Mouse (Mus musculus) layer of hippocampus, postnatal 14 days (tissue): ENCODE data around the gene Rnf216. TPM values are rescaled to one million over a fixed set of nuclear protein-coding genes. Genes with fewer than 3 reads are reported as not detected.
"Not testable (repeated sequence)": the region's sequence is repeated elsewhere in the genome, so short reads cannot be mapped to it uniquely, and the experiment has no call there.

Source experiments
- DNase-seq, 2 experiments: peaks; one replicate each; pipeline ENCODE4 v3.0.0; 2021 to 2022; ENCODE audit warnings: low spot score in 2 of 2, mixed read lengths in 1 of 2
- long read RNA-seq, 2 experiments: library from polyadenylated mRNA; stranded (forward); transcript quantifications; one replicate each; pipeline ENCODE4 v2.0.0; 2021
- total RNA-seq, 2 experiments: library from RNA; stranded (reverse); gene quantifications; 2 replicates each; pipeline ENCODE4 v1.2.3; 2021

The Rnf216 gene
- total RNA-seq = 10 to 100 TPM; 46.4 to 47.4 TPM
- long read RNA-seq, experiment 1, full-length matches to known transcripts = 10 of 11 reads
- long read RNA-seq, experiment 1, partial matches to known transcripts = 1 of 11 reads
- long read RNA-seq, experiment 1, other reads (novel, unspliced or antisense) = 0 of 11 reads
- long read RNA-seq, experiment 2, full-length matches to known transcripts = 5 of 18 reads
- long read RNA-seq, experiment 2, partial matches to known transcripts = 4 of 18 reads
- long read RNA-seq, experiment 2, other reads (novel, unspliced or antisense) = 9 of 18 reads

GRCm38 (mm10) chr5:143112281-143113246 lies at the start of gene Rnf216:
Gene Rnf216 (minus strand): TSS chr5:143112994.
- DNase-seq = peak; percentile 96

GRCm38 (mm10) chr5:143155534-143155933 lies 42.7 kb upstream of the Rnf216 start:
- no peak for DNase-seq

- no peak for DNase-seq
Measured at GRCm38 (mm10) chr5:143153756-143154155, 41.0 kb upstream of the Rnf216 start.

GRCm38 (mm10) chr5:143150044-143150443 lies 37.2 kb upstream of the Rnf216 start:
- DNase-seq = no peak

GRCm38 (mm10) chr5:143149536-143149935 lies 36.7 kb upstream of the Rnf216 start:
- no peak for DNase-seq

- no peak for DNase-seq
Measured at GRCm38 (mm10) chr5:143148661-143149060, 35.9 kb upstream of the Rnf216 start.

GRCm38 (mm10) chr5:143147481-143147880 lies 34.7 kb upstream of the Rnf216 start, which contains the start of gene Olfr718-ps1:
Gene Olfr718-ps1 (minus strand): TSS chr5:143147581.
- DNase-seq = no peak

GRCm38 (mm10) chr5:143137580-143137979 lies 24.8 kb upstream of the Rnf216 start:
- no peak for DNase-seq

- no peak for DNase-seq
Measured at GRCm38 (mm10) chr5:143135042-143135441, 22.2 kb upstream of the Rnf216 start.

- DNase-seq = not testable (repeated sequence)
Measured at GRCm38 (mm10) chr5:143134216-143135010, 21.6 kb upstream of the Rnf216 start.

- no peak for DNase-seq
Measured at GRCm38 (mm10) chr5:143132935-143133514, 20.2 kb upstream of the Rnf216 start.

- no peak for DNase-seq
Measured at GRCm38 (mm10) chr5:143130342-143130741, 17.5 kb upstream of the Rnf216 start.

- DNase-seq = no peak
Measured at GRCm38 (mm10) chr5:143129101-143129500, 16.3 kb upstream of the Rnf216 start.

- DNase-seq = peak; percentile 15 to 26
Measured at GRCm38 (mm10) chr5:143127837-143128236, 15.0 kb upstream of the Rnf216 start.

- no peak for DNase-seq
Measured at GRCm38 (mm10) chr5:143126908-143127307, 14.1 kb upstream of the Rnf216 start.

- no peak for DNase-seq
Measured at GRCm38 (mm10) chr5:143126089-143126488, 13.3 kb upstream of the Rnf216 start.

- peak; percentile 23 to 57 for DNase-seq
Measured at GRCm38 (mm10) chr5:143125601-143126000, 12.8 kb upstream of the Rnf216 start.

GRCm38 (mm10) chr5:143124805-143125378 lies 12.1 kb upstream of the Rnf216 start:
- DNase-seq = no peak

- no peak for DNase-seq
Measured at GRCm38 (mm10) chr5:143122673-143123072, 9.9 kb upstream of the Rnf216 start.

- DNase-seq = no peak
Measured at GRCm38 (mm10) chr5:143122125-143122524, 9.3 kb upstream of the Rnf216 start.
